Comparison of ENCODE assay signal across 13 mouse cellular contexts in the genomic region with DNA sequence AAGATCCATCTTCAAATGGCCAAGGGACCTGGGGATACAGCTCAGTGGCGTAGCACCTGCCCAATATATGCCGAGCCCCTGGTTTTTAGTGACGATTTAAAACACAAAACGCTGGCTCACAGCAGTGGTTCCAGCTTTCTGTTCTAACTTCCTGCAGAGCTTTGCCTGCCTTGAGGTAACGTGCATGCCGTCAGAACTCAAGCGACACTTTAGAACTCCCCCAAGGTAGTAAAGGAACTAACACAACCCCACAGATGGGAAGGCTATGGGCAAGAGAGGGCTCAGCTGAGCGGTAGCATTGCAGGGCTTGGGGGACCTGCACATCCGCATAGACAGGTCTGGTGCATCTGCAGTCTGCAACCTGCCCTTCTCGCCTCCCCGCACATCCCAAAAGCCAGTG.
DNase-seq lines count a peak whose midpoint lies in the region; ATAC-seq and TF ChIP-seq lines count a peak whose summit lies in the region.
"Had no signal": no experiment of that assay in that cellular context is flagged by ENCODE, and none has a peak within 500 bp of the region (broad histone marks: within the 10 kb centered on the region; RNA-seq: fewer than 3 reads in every experiment).

No protein-coding gene starts in this region.

- no peak for DNase-seq in liver, adult 2 months (ENCODE audit: extremely low read depth, low read depth, low spot score)
- DNase-seq in liver, embryonic 11.5 days (ENCODE audit: low spot score), result no peak
- DNase-seq in CD8-positive naive resting alpha-beta T cell, adult 2 months (ENCODE audit: low read depth in 2 of 2, low spot score in 2 of 2), result peak; percentile 26 to 46
- no peak for DNase-seq in right cerebral cortex, postnatal 36 days (ENCODE audit: low spot score in 2 of 2)
- DNase-seq: adrenal gland, adult 8-10 months; cerebellum, adult 18-20 months; kidney, postnatal 10 days had no signal

- no peaks in the 10 kb centered on the region for H3K9me3 ChIP-seq in liver, embryonic 11.5 days (ENCODE audit: control insufficient read depth, low read length)
- no peaks in the 10 kb centered on the region for H3K9me3 ChIP-seq in stomach, embryonic 16.5 days (replicated peaks; ENCODE audit: control insufficient read depth, low read length)
- H3K9me3 ChIP-seq in forebrain, embryonic 13.5 days (replicated peaks), result 0 out of 2 replicates have a peak, but pooled peaks cover 2% of the 10 kb centered on the region
- H3K9me3 ChIP-seq in forebrain, embryonic 15.5 days, result no peaks in the 10 kb centered on the region
- H3K9me3 ChIP-seq: midbrain, embryonic 12.5 days had no signal

- WGBS in liver, adult 2 months, result 73% methylated on average over 11 of the region's 11 CpGs
- 80% methylated on average over 11 of the region's 11 CpGs for whole genome bisulfite sequencing in liver, embryonic 11.5 days
- 79% methylated on average over 11 of the region's 11 CpGs for WGBS in stomach, embryonic 16.5 days
- 72% methylated on average over 11 of the region's 11 CpGs for WGBS in forebrain, embryonic 13.5 days
- WGBS in forebrain, embryonic 15.5 days, result 77% methylated on average over 11 of the region's 11 CpGs

- 0 out of 2 replicates have a peak overlapping the region, but pooled peaks have one; percentile 11 for H3K9ac ChIP-seq in liver, adult 2 months (ENCODE audit: low read depth, low read length)
- H3K9ac ChIP-seq in liver, embryonic 11.5 days (ENCODE audit: low read depth, low read length), result no peak overlapping the region
- peak overlapping the region; percentile 65; the same call in 1 of the 2 replicates for H3K9ac ChIP-seq in stomach, embryonic 16.5 days (ENCODE audit: low read length)
- H3K9ac ChIP-seq in forebrain, embryonic 13.5 days, result no peak overlapping the region
- no peak overlapping the region for H3K9ac ChIP-seq in forebrain, embryonic 15.5 days (replicated peaks)
- H3K9ac ChIP-seq: midbrain, embryonic 12.5 days had no signal

- TF ChIP-seq CTCF in liver, adult 2 months (IDR thresholded peaks at IDR 0.05; ENCODE audit: low read depth, low read length), result no peak
- no peak for TF ChIP-seq CTCF in embryonic fibroblast, embryonic 13.5 days (IDR thresholded peaks at IDR 0.05; ENCODE audit: borderline replicate concordance, insufficient read depth, low read length)

- no peak for TF ChIP-seq POLR2A in liver, adult 2 months (IDR thresholded peaks at IDR 0.05; ENCODE audit: extremely low read depth, insufficient read depth, low read length)
- TF ChIP-seq POLR2A in embryonic fibroblast, embryonic 13.5 days (IDR thresholded peaks at IDR 0.05; ENCODE audit: low read depth, low read length), result no peak

- H3K4me1 ChIP-seq in liver, adult 2 months (ENCODE audit: control insufficient read depth, insufficient read depth, low read length), result no peaks in the 10 kb centered on the region
- H3K4me1 ChIP-seq in liver, embryonic 11.5 days (replicated peaks; ENCODE audit: control insufficient read depth, insufficient read depth, low read length), result no peaks in the 10 kb centered on the region
- peaks cover 17% of the 10 kb centered on the region for H3K4me1 ChIP-seq in embryonic fibroblast, embryonic 13.5 days (ENCODE audit: control insufficient read depth, insufficient read depth, low read length)
- H3K4me1 ChIP-seq in stomach, embryonic 16.5 days (ENCODE audit: control insufficient read depth, insufficient read depth, low read length), result 0 out of 2 replicates have a peak, but pooled peaks cover 3% of the 10 kb centered on the region
- H3K4me1 ChIP-seq in forebrain, embryonic 13.5 days, result no peaks in the 10 kb centered on the region
- no peaks in the 10 kb centered on the region for H3K4me1 ChIP-seq in forebrain, embryonic 15.5 days
- H3K4me1 ChIP-seq: midbrain, embryonic 12.5 days had no signal

- H3K27ac ChIP-seq in liver, adult 2 months (replicated peaks; ENCODE audit: insufficient read depth, low read depth, low read length), result no peak overlapping the region
- H3K27ac ChIP-seq in liver, embryonic 11.5 days (ENCODE audit: low read depth, low read length), result no peak overlapping the region
- H3K27ac ChIP-seq in embryonic fibroblast, embryonic 13.5 days (ENCODE audit: insufficient read depth, low read length), result peak overlapping the region; percentile 45
- H3K27ac ChIP-seq in stomach, embryonic 16.5 days (ENCODE audit: low read length), result peak overlapping the region; percentile 75; the same call in 1 of the 2 replicates
- no peak overlapping the region for H3K27ac ChIP-seq in forebrain, embryonic 13.5 days
- H3K27ac ChIP-seq in forebrain, embryonic 15.5 days (replicated peaks), result no peak overlapping the region
- H3K27ac ChIP-seq: left cerebral cortex, adult 2 months; midbrain, embryonic 12.5 days had no signal

- peak overlapping the region; percentile 36 for H3K4me3 ChIP-seq in liver, adult 2 months (ENCODE audit: insufficient read depth, low read depth, low read length)
- H3K4me3 ChIP-seq in liver, embryonic 11.5 days (ENCODE audit: low read depth, low read length), result no peak overlapping the region
- H3K4me3 ChIP-seq in embryonic fibroblast, embryonic 13.5 days (ENCODE audit: insufficient read depth, low read length), result peak overlapping the region; percentile 12
- peak overlapping the region; percentile 33; the same call in 1 of the 2 replicates for H3K4me3 ChIP-seq in stomach, embryonic 16.5 days (replicated peaks; ENCODE audit: low read length)
- no peak overlapping the region for H3K4me3 ChIP-seq in forebrain, embryonic 13.5 days
- no peak overlapping the region for H3K4me3 ChIP-seq in forebrain, embryonic 15.5 days
- H3K4me3 ChIP-seq: midbrain, embryonic 12.5 days had no signal

- no peak for ATAC-seq in liver, embryonic 11.5 days (replicated peaks; ENCODE audit: low FRiP score)
- ATAC-seq in stomach, embryonic 16.5 days (ENCODE audit: insufficient read depth, low FRiP score), result no peak
- ATAC-seq in forebrain, embryonic 13.5 days, result no peak
- ATAC-seq in forebrain, embryonic 15.5 days (replicated peaks), result no peak

- no peaks in the 10 kb centered on the region for H3K79me2 ChIP-seq in liver, adult 2 months (ENCODE audit: control insufficient read depth, insufficient read depth, low read length)

- H3K36me3 ChIP-seq in liver, adult 2 months (ENCODE audit: control insufficient read depth, insufficient read depth, low read length), result no peaks in the 10 kb centered on the region
- H3K36me3 ChIP-seq in liver, embryonic 11.5 days (ENCODE audit: control insufficient read depth, insufficient read depth, low read length), result no peaks in the 10 kb centered on the region
- no peaks in the 10 kb centered on the region for H3K36me3 ChIP-seq in stomach, embryonic 16.5 days (ENCODE audit: control insufficient read depth, insufficient read depth, low read length)
- no peaks in the 10 kb centered on the region for H3K36me3 ChIP-seq in forebrain, embryonic 13.5 days (ENCODE audit: poor library complexity, severe bottlenecking)
- no peaks in the 10 kb centered on the region for H3K36me3 ChIP-seq in forebrain, embryonic 15.5 days
- H3K36me3 ChIP-seq: midbrain, embryonic 12.5 days had no signal

- no peaks in the 10 kb centered on the region for H3K27me3 ChIP-seq in liver, adult 2 months (ENCODE audit: control insufficient read depth, insufficient read depth, low read length)
- no peaks in the 10 kb centered on the region for H3K27me3 ChIP-seq in liver, embryonic 11.5 days (replicated peaks; ENCODE audit: control insufficient read depth, insufficient read depth, low read length)
- no peaks in the 10 kb centered on the region for H3K27me3 ChIP-seq in stomach, embryonic 16.5 days (ENCODE audit: control insufficient read depth, insufficient read depth, low read length)
- no peaks in the 10 kb centered on the region for H3K27me3 ChIP-seq in forebrain, embryonic 13.5 days
- no peaks in the 10 kb centered on the region for H3K27me3 ChIP-seq in forebrain, embryonic 15.5 days
- H3K27me3 ChIP-seq: midbrain, embryonic 12.5 days had no signal

- H3K4me2 ChIP-seq in liver, embryonic 11.5 days, result no peak overlapping the region
- peak overlapping the region; percentile 45 for H3K4me2 ChIP-seq in stomach, embryonic 16.5 days (ENCODE audit: low read depth, low read length)
- H3K4me2 ChIP-seq in forebrain, embryonic 13.5 days, result no peak overlapping the region
- no peak overlapping the region for H3K4me2 ChIP-seq in forebrain, embryonic 15.5 days (replicated peaks)
- H3K4me2 ChIP-seq: midbrain, embryonic 12.5 days had no signal

Comparison
In these comparisons a context has a peak if more than half of its experiments do, and no peak if none do; other contexts are left out.
1. H3K4me3 ChIP-seq: peak in liver, adult 2 months (single experiment), embryonic fibroblast, embryonic 13.5 days (single experiment) and stomach, embryonic 16.5 days (single experiment); none in liver, embryonic 11.5 days (single experiment), forebrain, embryonic 13.5 days (single experiment) and forebrain, embryonic 15.5 days (single experiment).
2. H3K9ac ChIP-seq: peak in liver, adult 2 months (single experiment) and stomach, embryonic 16.5 days (single experiment); none in liver, embryonic 11.5 days (single experiment), forebrain, embryonic 13.5 days (single experiment) and forebrain, embryonic 15.5 days (single experiment).
3. DNase-seq: peak in CD8-positive naive resting alpha-beta T cell, adult 2 months (2 of 2); none in liver, adult 2 months (single experiment), liver, embryonic 11.5 days (single experiment) and right cerebral cortex, postnatal 36 days (0 of 2).
4. H3K27ac ChIP-seq: peak in embryonic fibroblast, embryonic 13.5 days (single experiment) and stomach, embryonic 16.5 days (single experiment); none in liver, adult 2 months (single experiment), liver, embryonic 11.5 days (single experiment), forebrain, embryonic 13.5 days (single experiment) and forebrain, embryonic 15.5 days (single experiment).